Mouse (Mus musculus) retina, embryonic 14.5 days (tissue): ENCODE results near the gene Nkx2-2.

Experiments
- DNase-seq: peaks from one replicate; pipeline ENCODE4 v3.0.0-alpha.2; 2015; ENCODE audit warnings: low spot score

Gene Nkx2-2

DNA sequence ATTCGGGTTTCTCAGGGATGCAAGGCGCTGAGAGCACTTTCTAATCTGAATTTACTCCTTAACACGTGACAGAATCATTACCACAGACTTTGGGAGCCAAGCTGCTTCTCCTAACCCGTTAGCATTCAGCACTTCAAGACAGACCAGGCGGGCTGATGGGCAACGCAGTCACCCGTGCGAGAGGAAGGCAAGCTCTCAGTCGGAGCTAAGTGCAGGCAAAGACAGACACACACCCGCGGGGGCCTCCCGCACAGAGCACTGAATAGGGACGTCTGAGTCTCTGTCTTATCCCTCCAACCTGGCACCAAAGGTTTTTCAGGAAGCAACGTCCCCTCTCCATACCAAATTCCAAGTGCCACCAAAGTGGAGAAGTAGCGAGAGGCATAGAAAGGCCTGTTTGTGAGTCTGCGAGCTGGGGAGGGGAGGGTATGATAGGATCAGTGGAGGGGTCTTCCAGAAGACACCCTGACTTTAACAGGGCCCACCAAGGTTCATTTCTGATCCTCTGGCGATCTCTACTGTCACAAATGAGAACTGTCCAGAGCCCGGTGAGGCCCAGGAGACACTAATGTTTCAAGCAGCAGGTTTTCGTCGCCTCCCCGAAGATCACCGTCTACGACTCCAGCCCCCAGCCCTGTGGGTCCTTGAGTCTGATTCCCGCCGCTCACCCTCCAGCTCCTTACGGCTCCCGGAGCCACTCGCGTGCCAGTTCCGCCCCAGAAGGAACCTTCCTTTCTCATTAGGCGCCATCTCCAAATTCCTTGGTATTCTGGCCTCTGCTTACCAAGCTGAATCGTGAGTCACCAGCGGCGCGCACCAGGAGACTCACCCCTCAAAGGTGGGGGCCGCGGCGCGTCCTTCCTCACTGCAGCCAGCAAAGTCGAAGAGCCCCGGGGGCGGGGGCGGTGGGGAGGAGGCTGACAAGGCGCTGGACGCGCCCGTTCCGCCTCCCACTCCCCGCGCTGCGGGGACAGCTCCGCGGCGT, at the start of gene Nkx2-2:
Gene Nkx2-2 (minus strand): TSS at position 973 of the 985 bp plus-strand sequence.
- DNase-seq, result peak; percentile 65

- DNase-seq, result no peak
Measured at GRCm38 (mm10) chr2:147235707-147236290, 41.8 kb upstream of the Nkx2-2 start.

- no peak for DNase-seq
Measured at GRCm38 (mm10) chr2:147231175-147231574, 37.1 kb upstream of the Nkx2-2 start.

GRCm38 (mm10) chr2:147205076-147205615, 11.1 kb upstream of the Nkx2-2 start:
- peak; percentile 51 for DNase-seq

- peak; percentile 28 for DNase-seq
Measured at GRCm38 (mm10) chr2:147194711-147195615, 920 bp upstream of the Nkx2-2 start.

DNA sequence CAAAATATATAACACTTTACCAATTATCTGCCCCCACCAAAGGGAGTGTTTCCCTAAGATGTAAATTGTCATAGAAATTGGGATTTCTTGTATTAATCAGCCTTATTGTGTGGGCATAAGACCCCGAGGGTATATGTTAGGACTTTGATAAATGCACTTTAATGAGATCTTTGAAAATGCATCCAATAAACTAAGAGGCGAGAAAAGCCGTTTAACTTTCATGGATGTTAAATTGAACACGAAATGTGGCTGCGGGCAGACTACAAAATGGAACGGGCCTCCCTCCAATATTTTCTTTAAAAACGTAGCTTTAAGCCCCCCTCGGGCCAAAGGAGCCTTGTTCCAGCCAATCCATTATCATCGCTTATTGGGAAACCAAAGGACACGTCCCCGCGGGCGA, 1.3 kb downstream of the Nkx2-2 start:
- DNase-seq, result no peak

- no peak for DNase-seq
Measured at GRCm38 (mm10) chr2:147190316-147191021, 3.6 kb downstream of the Nkx2-2 start.

DNA sequence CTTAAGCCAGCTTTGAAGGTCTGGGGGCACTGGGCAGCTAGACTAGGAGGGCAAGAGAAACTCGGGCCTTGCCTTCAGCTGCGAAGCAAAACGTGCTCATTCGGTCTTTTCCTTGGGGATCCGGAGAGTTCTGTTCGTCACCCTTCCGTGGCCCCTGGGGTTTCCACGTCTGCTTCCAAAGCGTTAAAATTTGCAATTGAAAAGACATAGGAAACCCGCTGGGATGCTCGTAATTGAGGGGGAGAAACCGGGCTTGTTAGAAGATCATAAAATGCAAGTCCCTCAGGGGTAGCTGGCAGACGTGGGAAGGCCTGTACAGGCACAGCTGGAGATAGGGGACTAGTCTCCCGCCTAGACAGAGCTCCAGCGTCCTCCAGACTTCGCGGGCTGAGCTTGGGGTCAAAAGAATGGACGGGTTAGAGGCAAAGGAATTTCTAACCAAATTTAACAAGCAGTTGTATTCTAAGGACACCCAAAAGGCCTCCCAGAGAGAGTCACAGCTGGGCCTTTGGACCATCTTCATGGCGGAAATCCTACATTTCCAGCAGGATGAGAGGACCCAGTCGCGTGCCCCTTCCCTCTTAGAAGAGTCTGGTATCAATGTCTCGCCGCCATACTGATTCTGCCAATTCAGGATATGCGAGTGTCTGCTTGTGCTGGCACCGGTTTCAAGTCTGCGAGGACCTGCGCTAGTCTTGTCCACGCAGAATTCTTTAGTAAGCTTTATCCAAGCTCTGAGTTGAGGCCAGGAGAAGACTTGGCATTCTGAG, 4.3 kb downstream of the Nkx2-2 start:
- DNase-seq, result peak; percentile 20

- DNase-seq, result peak; percentile 5
Measured at GRCm38 (mm10) chr2:147188871-147189545, 5.0 kb downstream of the Nkx2-2 start.

DNA sequence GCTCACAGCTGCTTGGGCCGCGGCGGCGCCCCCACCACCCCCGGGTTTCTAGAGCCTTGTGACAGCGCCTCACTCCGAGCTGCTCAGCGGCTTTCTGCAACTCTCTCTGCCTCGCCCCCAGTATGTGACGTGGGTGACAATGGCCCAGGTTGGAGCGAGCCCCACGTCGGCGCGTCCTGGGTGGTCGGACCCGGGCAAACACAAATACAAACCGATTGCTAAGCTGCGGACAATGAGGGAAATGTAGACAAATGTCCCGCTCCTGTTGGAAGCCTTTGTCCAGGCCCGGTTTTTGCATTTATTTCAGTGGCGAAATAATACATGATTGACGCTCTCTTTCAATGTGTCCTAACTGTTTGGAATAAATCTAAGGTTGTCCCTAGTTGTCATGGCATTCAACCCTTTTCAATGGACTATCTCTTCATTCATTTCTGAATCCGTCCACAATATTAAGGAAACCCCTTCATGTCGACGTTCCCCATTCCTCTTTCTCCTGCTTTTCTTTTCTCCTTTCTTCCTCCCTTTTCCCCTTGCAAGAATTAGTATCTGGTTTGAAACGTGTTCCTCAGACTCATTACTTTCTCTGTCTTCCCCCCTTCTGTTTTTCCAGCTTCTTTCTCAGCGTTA, 5.9 kb downstream of the Nkx2-2 start:
- DNase-seq, result peak; percentile 23

DNA sequence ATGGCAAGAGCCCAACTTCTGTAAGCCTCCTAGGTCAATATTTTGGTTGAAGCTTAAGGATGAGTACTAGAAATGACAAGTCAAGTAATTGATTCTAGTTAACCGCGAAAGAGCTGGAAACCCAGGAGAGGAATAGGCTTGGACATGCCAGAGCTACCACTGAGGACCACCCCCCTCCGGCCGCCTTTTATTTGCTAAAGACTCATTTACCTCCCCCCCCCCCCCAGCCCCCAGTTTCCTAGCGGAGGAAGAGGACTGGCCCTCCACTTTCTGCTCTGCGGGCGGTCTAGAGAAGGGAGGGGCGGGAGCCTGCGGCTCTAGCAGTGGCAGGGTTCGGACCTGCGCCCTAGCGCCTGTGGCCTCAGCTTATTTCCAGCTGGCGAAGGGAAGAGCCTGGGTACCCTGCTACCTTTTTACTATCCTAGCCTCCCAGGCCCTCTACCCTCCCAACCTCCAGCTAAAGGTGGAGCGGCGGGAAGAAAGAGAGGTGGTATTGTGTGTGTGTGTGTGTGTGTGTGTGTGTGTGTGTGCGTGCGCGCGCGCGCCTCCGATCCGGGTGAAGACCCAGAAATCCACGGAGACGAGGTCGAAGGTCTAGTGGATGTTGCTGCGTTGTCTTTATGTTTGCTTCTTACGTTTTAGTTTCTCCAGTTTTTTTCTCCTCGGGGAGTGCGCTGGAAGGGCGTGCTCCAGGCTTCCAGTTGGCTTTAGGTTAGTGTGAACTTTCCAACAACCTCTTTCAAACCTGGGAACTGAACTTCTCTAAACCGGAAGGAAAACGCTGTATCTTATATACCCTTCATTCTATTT, 6.8 kb downstream of the Nkx2-2 start:
- DNase-seq, result peak; percentile 30

DNA sequence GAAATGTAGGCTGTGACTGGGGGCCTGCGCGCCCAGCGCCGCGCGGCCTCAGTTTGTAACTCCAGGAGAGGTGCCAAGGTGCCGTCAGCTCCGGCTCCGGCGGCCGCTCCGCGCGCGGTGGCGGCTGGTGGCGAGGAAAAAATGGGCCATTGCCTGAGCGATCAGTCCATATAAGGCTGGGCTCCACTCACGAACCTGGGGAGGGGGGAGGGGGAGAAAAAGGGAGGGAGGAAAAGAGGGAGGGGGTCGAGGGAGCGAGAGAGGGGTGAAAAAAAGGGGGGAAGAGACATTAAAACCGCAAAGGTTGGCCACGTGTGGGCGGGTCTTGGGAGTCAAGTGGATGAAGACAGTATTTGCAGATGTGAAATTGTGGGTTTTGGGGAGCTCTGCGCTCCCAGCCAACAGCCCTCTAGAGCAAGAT, 7.8 kb downstream of the Nkx2-2 start:
- DNase-seq, result peak; percentile 16

DNA sequence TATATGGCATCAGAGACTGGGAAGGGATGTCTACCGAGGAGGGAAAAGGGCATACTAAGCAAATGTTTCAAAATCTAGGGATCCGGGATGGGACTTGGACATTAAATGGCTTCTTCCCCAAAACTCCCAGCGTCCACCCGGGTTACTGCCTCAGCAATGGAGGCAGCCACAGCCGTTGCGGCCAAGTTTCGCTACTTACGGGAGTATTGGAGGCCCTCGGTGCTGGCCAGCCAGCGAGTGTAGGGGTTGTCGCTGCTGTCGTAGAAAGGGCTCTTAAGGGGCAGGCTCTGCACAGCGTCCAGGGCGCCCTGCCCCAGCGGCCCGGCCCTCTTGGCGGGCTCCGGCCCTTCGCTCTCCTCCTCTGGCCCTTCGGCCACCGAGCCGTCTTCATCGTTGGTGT, 8.5 kb downstream of the Nkx2-2 start:
- peak; percentile 34 for DNase-seq

DNA sequence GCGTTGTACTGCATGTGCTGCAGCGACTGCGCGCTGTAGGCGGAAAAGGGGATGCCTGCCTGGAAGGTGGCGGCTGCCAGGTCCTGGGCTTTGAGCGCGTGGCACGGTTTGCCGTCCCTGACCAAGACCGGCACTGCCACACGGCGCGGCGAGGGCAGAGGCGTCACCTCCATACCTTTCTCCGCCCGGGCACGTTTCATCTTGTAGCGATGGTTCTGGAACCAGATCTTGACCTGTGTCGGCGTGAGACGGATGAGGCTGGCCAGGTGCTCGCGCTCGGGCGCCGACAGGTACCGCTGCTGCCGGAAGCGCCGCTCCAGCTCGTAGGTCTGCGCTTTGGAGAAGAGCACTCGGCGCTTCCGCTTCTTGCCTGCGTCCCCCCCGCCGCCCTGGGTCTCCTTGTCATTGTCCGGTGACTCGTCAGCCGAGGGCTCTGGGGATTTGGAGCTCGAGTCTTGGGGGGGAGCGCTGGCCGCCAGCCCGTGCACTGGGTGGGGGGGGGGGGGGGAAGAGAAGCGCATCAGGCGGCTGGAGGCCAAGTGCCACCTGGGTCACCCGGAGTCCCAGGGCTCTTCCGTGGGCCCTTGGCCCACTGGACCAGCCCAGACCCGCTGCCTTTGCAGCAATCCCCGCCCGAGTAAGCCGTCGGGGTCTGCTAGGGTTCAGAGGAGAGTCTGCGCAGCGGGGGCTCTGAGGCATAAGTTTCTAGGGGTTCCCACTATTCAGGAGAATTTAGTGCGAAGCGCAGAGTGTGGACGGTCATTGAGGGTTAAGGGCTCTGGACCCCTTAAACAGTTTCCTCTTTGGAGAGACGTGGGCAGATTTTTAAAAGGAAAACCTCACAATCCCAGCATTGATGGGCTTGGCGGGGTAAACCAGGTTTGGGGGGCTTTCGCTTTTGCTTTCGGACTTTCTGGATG, 9.7 kb downstream of the Nkx2-2 start:
- DNase-seq, result peak; percentile 23

DNA sequence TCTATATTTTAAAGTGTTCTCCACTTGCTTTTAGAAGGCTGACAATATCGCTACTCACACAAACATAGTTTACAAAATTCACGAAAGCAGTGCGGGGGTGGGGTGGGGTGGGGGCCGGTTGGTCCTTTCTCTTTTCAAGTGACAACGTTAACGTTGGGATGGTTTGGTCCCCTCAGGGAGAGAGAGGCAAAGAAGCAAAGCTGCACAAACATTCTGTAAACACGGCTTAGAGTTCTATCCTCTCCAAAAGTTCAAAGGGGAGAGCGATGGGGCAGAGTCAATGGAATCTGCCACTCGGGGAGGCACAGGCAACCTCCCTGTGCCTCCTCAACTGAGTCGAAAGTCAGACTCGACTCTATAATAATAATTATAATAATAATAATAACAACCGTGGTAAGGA, 10.5 kb downstream of the Nkx2-2 start:
- peak; percentile 4 for DNase-seq

DNA sequence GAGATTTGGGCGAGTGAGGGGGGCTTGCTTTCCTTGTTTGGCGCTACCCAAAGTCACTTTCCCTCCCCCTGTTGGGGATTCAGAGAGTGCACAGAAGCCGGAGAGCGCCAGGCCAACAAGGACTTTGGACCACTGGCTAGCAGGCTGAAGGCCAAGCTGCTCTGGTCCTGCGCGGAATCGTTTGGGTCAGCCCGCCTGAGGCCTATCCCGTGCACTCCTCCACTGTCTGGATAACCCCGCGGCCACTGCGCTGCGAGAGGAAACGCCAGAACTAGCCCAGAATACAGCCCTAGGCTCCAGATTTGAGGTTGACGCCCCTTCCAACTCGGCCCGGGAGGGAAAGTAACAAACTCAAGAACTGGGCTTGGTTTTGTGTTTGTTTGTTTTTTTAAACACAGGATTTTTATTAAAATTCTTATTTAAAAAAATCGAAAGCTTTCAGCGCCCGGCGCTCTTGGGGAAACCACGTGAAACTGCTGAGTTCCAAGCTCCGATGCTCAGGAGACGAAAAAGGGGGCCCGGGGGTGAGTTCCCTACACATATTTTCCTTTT, 11.3 kb downstream of the Nkx2-2 start:
- peak; percentile 23 for DNase-seq
